Mouse (Mus musculus) adrenal gland, postnatal 14 days (tissue): Measurements from ENCODE around the gene Rtn4ip1. TPM values are rescaled to one million over a fixed set of nuclear protein-coding genes. Genes with fewer than 3 reads are reported as not detected.
A peak's percentile ranks its signal among the peaks of the same experiment; 100 is the strongest.

Experiments used
- DNase-seq: peaks from one replicate; pipeline ENCODE4 v3.0.0; 2021; ENCODE audit warnings: mixed read lengths
- total RNA-seq: library from RNA; stranded (reverse); gene quantifications from 2 replicates; pipeline ENCODE4 v1.2.3, GENCODE M21; 2021

Gene Rtn4ip1
- total RNA-seq, 1 experiment from 2014 or later: 31.6 TPM

DNA sequence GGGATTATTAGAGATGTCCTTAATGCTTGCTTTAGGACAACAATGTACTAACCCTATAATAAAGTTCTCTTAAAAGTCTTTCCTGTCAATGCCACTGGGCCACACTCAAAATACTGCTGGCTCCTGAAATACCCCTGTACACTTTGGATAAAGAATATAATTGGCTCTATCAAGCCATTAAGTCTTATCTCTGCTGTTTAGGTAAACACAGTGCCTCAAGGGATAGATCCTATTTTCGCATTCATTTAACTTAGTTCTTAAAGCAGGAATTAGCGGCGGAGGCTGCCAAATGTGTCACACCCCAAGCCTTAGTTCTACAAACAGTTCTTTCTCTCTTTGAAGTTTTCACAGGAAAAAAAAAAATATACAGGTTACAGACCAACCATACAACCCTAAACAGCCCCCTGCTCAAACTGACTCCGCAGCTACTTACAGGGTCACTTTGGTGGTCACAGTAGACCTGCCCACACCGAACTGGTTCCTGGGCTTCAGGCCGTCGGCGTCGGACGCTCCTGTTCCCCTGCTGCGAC is 101.5 kb downstream of the Rtn4ip1 start:
- DNase-seq: no peak

DNA sequence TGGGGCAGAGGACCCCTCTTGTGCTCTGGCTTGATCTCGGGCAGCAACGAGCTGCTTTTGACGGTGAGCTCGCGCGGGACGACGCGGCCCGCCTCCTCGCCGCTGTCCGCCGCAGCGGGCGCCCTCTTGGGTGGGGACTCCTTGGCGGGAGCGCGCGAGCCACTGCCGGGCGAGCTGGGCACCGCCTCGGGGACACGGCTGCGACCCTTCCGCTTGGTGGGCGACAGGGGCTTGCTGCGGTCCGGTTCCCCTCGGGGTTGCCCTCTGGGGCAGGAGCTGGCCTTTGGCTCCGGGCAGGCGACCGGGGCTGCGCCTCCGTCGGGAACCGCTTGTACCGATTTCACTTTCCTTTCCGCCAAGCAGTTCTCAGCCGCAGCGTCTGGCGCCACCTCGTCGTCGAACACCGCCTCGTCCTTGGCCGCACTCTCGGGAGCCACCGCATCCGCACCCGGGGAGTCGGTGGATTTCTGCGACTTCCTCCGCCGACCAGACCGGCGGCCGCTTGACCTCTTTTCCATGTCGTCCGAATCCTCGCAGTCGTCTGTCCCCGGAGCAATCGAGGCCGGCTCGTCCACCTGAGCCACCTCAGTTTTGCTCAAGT is 102.0 kb downstream of the Rtn4ip1 start:
- peak; percentile 80 for DNase-seq

DNA sequence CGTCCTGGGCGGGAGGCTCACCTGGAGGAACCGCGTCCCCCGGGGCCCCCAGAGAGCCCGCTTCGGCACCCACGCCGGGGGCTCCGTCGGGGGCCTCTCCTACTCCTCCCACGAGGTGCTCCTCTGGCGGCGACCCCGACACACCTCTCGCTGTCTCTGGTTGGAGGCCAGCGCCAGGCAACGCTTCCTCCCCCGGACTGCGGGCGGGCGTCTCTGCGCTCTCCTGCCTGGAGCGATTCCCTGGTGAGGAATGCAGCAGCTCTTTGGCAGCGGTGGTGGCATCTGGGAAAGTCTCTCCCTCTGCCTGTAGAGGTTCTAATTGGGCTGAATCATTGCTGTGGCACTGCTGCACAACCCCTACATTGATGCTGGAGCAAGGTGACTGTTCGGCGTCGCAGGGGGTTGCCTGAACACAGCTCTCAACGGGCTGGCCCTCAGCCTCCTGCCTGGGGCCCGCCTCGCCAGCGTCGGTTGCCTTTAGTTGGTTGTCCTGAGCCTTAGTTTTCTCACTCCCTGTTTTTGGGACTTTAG is 102.7 kb downstream of the Rtn4ip1 start:
- DNase-seq: peak; percentile 62

DNA sequence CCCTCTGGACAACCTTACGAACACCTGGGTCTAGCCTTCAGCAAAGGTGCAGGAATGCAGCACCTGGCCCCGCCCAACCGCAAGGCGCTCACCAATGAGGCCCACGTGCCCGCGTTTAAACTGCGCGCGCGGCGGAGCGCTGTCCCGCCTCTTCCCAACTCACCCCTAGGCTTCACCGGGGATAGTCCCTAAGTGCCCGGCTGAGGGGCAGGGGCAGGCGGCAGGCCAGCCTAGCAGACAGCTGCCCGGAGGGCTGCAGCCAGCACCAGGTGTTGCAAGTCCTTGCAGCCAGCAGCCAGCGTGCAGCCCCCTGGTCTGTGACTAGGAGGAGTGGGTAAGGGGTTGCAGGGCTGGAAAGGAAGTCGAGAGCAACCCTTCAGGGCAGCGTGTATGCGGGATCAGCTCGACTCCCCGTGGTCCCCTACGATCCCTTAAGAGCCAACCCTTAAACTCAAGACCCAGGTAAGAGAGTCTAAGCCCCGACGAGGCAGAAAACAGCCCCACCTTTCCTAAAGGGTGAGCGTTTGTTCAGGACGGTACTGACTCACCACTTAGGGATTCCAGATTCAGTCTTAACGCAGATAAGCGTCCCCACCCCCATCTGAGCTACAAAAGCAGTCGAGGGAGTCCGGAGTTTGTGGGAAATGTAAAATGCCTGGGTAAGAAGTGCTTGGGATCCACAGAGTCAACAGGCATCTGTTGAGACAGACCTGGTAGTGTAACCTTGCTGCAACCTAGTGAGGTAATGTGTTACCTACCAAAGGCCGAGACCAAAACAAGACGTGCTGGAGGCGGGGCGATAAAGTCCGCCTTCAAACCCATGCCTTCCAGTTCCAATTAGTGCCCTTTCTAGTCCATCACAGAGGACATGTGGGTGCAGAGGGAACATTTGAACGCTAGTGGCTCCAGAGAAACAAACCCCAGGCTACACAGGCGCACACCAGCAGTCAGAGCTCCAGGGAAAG is 104.4 kb downstream of the Rtn4ip1 start:
- DNase-seq: peak; percentile 71

Other genes starting within 250 kb of the Rtn4ip1 start
- gene Qrsl1, start 62 bp upstream of the Rtn4ip1 start, total RNA-seq: 14.0 and 18.4 TPM in 2 replicates
- gene Crybg1, start 247.0 kb downstream of the Rtn4ip1 start, total RNA-seq: 3.8 and 4.0 TPM in 2 replicates